Comparison of ENCODE assay signal across 8 mouse cellular contexts in genomic region chr4:139037795-139038607, GRCm38 (mm10). TPM values are rescaled to one million over a fixed set of nuclear protein-coding genes. Genes with fewer than 3 reads are reported as not detected.
A peak's percentile ranks its signal among the peaks of the same experiment; 100 is the strongest.
DNase-seq lines count a peak whose midpoint lies in the region; ATAC-seq and TF ChIP-seq lines count a peak whose summit lies in the region.

No protein-coding gene starts in this region.

- no peak for DNase-seq in lung, postnatal 25 days (ENCODE audit: low spot score)
- peak; percentile 60 for DNase-seq in brain, embryonic 18.5 days (ENCODE audit: low read depth, low spot score)
- peak; percentile 23 for DNase-seq in kidney, adult 9 months
- no peak for DNase-seq in right cerebral cortex, postnatal 25 days

- no peak overlapping the region for H3K27ac ChIP-seq in lung, embryonic 16.5 days (ENCODE audit: low read length)
- H3K27ac ChIP-seq in midbrain, embryonic 16.5 days (ENCODE audit: low read length) = peak overlapping the region; percentile 48; the same call in 1 of the 2 replicates
- H3K27ac ChIP-seq in intestine, postnatal 0 days (ENCODE audit: low read depth, low read length) = no peak overlapping the region

- peaks cover 10% of the 10 kb centered on the region for H3K4me1 ChIP-seq in lung, embryonic 16.5 days (replicated peaks; ENCODE audit: control insufficient read depth, insufficient read depth, low read length)
- peaks cover 29% of the 10 kb centered on the region for H3K4me1 ChIP-seq in midbrain, embryonic 16.5 days (ENCODE audit: control insufficient read depth, insufficient read depth, low read length)
- no peaks in the 10 kb centered on the region for H3K4me1 ChIP-seq in intestine, postnatal 0 days (replicated peaks; ENCODE audit: control insufficient read depth, insufficient read depth, low read length)

- H3K9me3 ChIP-seq in lung, embryonic 16.5 days (ENCODE audit: control insufficient read depth, low read length) = no peaks in the 10 kb centered on the region
- no peaks in the 10 kb centered on the region for H3K9me3 ChIP-seq in midbrain, embryonic 16.5 days (replicated peaks; ENCODE audit: control insufficient read depth, low read length, poor library complexity, severe bottlenecking)
- H3K9me3 ChIP-seq in intestine, postnatal 0 days (ENCODE audit: control insufficient read depth) = no peaks in the 10 kb centered on the region

- H3K4me2 ChIP-seq in lung, embryonic 16.5 days (ENCODE audit: low read depth, low read length) = no peak overlapping the region
- no peak overlapping the region for H3K4me2 ChIP-seq in midbrain, embryonic 16.5 days (ENCODE audit: low read length)
- H3K4me2 ChIP-seq in intestine, postnatal 0 days (replicated peaks; ENCODE audit: low read depth) = no peak overlapping the region

- peaks cover 5% of the 10 kb centered on the region; the same call in 1 of the 2 replicates for H3K27me3 ChIP-seq in lung, embryonic 16.5 days (ENCODE audit: control insufficient read depth, insufficient read depth, low read depth, low read length)
- no peaks in the 10 kb centered on the region for H3K27me3 ChIP-seq in midbrain, embryonic 16.5 days (ENCODE audit: control insufficient read depth, insufficient read depth, low read depth, low read length)
- H3K27me3 ChIP-seq in intestine, postnatal 0 days (replicated peaks; ENCODE audit: control insufficient read depth, insufficient read depth, low read length) = no peaks in the 10 kb centered on the region

- H3K36me3 ChIP-seq in lung, embryonic 16.5 days (ENCODE audit: control insufficient read depth, insufficient read depth, low read length) = no peaks in the 10 kb centered on the region
- no peaks in the 10 kb centered on the region for H3K36me3 ChIP-seq in midbrain, embryonic 16.5 days (ENCODE audit: control insufficient read depth, insufficient read depth, low read length)
- H3K36me3 ChIP-seq in intestine, postnatal 0 days (ENCODE audit: control insufficient read depth, insufficient read depth) = peaks cover 28% of the 10 kb centered on the region

- peak; percentile 62; the same call in 1 of the 2 replicates for ATAC-seq in lung, embryonic 16.5 days (ENCODE audit: low read depth)
- peak; percentile 16; the same call in 1 of the 2 replicates for ATAC-seq in midbrain, embryonic 16.5 days
- no peak for ATAC-seq in activated CD4-positive, CD25-positive, alpha-beta regulatory T cell, adult 4 months
- no peak for ATAC-seq in intestine, postnatal 0 days

- no peak for TF ChIP-seq CTCF in intestine, postnatal 0 days (IDR thresholded peaks at IDR 0.05; ENCODE audit: low read depth)

- no peak overlapping the region for H3K4me3 ChIP-seq in lung, embryonic 16.5 days (ENCODE audit: low read length)
- no peak overlapping the region for H3K4me3 ChIP-seq in midbrain, embryonic 16.5 days (ENCODE audit: low read depth, low read length)
- no peak overlapping the region for H3K4me3 ChIP-seq in intestine, postnatal 0 days (ENCODE audit: low read depth, low read length)

- 46% methylated on average over 17 of the region's 17 CpGs for WGBS in lung, embryonic 16.5 days
- 25% methylated on average over 17 of the region's 17 CpGs for WGBS in midbrain, embryonic 16.5 days
- 63% methylated on average over 17 of the region's 17 CpGs for WGBS in intestine, postnatal 0 days

- no peak overlapping the region for H3K9ac ChIP-seq in lung, embryonic 16.5 days (ENCODE audit: low read length)
- H3K9ac ChIP-seq in midbrain, embryonic 16.5 days (ENCODE audit: low read depth, low read length) = no peak overlapping the region; the same call in 1 of the 2 replicates
- H3K9ac ChIP-seq in intestine, postnatal 0 days (ENCODE audit: low read depth, low read length) = no peak overlapping the region

RNA-seq across cellular contexts. Expression of gene Htr6, which starts 37.4 kb away (rescaled TPM):
- polyA plus RNA-seq in lung, embryonic 16.5 days (2015; fragmentation: Nextera tagmentation; extraction: Ambion mirVana) = not detected in 2 replicates
- 0.30 and 0.51 TPM in 2 replicates for polyA plus RNA-seq in midbrain, embryonic 16.5 days (2015; fragmentation: Nextera tagmentation; extraction: Ambion mirVana)
- not detected for polyA plus RNA-seq in activated CD4-positive, CD25-positive, alpha-beta regulatory T cell, adult 4 months (2017; shearing (Covaris generic))
- 0.08 TPM in 1 of 2 replicates, not detected in the other for polyA plus RNA-seq in intestine, postnatal 0 days (2015; fragmentation: Nextera tagmentation; extraction: Ambion mirVana)

RNA-seq across cellular contexts. Expression of gene Nbl1, which starts 54.8 kb away (rescaled TPM):
- 57.4 and 70.9 TPM in 2 replicates for polyA plus RNA-seq in lung, embryonic 16.5 days (2015; fragmentation: Nextera tagmentation; extraction: Ambion mirVana)
- 28.7 and 30.6 TPM in 2 replicates for polyA plus RNA-seq in midbrain, embryonic 16.5 days (2015; fragmentation: Nextera tagmentation; extraction: Ambion mirVana)
- polyA plus RNA-seq in activated CD4-positive, CD25-positive, alpha-beta regulatory T cell, adult 4 months (2017; shearing (Covaris generic)) = under 1 TPM in 1 of 2 experiments, not detected in 1; 0.27 TPM
- 37.6 and 39.9 TPM in 2 replicates for polyA plus RNA-seq in intestine, postnatal 0 days (2015; fragmentation: Nextera tagmentation; extraction: Ambion mirVana)

Comparison
In these comparisons a context has a peak if more than half of its experiments do, and no peak if none do; other contexts are left out.
1. ATAC-seq: peak in lung, embryonic 16.5 days (single experiment) and midbrain, embryonic 16.5 days (single experiment); none in activated CD4-positive, CD25-positive, alpha-beta regulatory T cell, adult 4 months (single experiment) and intestine, postnatal 0 days (single experiment).
2. DNase-seq: peak in brain, embryonic 18.5 days (single experiment) and kidney, adult 9 months (single experiment); none in lung, postnatal 25 days (single experiment) and right cerebral cortex, postnatal 25 days (single experiment).
3. RNA of gene Nbl1, which starts 54.8 kb away (polyA plus RNA-seq): 57.4 to 70.9 TPM in lung, embryonic 16.5 days, 37.6 to 39.9 TPM in intestine, postnatal 0 days and 28.7 to 30.6 TPM in midbrain, embryonic 16.5 days; 0.27 TPM in activated CD4-positive, CD25-positive, alpha-beta regulatory T cell, adult 4 months; every median in the first group is over 10 times any median in the second.